Comparison of ENCODE assay signal across 26 mouse cellular contexts in the genomic region with DNA sequence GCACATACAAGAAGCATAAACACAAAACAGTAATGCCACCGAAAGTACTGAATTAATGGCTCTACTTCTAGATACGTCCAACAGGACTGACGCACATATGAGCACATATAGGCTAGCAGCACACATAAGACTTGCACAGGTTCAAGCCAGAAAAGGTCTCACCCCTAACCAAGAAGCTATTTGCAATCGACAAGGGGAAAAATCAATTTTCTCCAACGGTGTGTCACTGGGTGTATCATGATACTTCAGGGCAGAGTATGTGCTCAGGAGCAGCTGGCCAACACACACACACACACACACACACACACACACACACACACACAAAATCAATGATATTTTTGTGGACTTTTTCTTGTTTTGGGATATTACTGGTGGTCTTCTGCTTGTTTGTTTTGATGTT. TPM values are rescaled to one million over a fixed set of nuclear protein-coding genes. Genes with fewer than 3 reads are reported as not detected.
DNase-seq lines count a peak whose midpoint lies in the region; ATAC-seq and TF ChIP-seq lines count a peak whose summit lies in the region.
"Had no signal": no experiment of that assay in that cellular context is flagged by ENCODE, and none has a peak within 500 bp of the region (broad histone marks: within the 10 kb centered on the region; RNA-seq: fewer than 3 reads in every experiment).

No protein-coding gene starts in this region.

- TF ChIP-seq POLR2A in kidney, adult 2 months (IDR thresholded peaks at IDR 0.05; ENCODE audit: low read depth, low read length): no peak

- H3K4me3 ChIP-seq in erythroblast, embryonic 14.5 days (replicated peaks): peak overlapping the region; percentile 6
- no peak overlapping the region for H3K4me3 ChIP-seq in kidney, adult 2 months (ENCODE audit: insufficient read depth, low read depth, low read length)
- no peak overlapping the region for H3K4me3 ChIP-seq in kidney, embryonic 16.5 days (ENCODE audit: low read length)
- H3K4me3 ChIP-seq in midbrain, embryonic 11.5 days (ENCODE audit: low read depth, low read length): no peak overlapping the region
- H3K4me3 ChIP-seq in midbrain, embryonic 14.5 days (replicated peaks; ENCODE audit: low read depth, low read length): no peak overlapping the region
- H3K4me3 ChIP-seq in liver, postnatal 0 days (ENCODE audit: low read depth, low read length): no peak overlapping the region
- H3K4me3 ChIP-seq: embryonic facial prominence, embryonic 12.5 days; embryonic facial prominence, embryonic 15.5 days; forebrain, embryonic 10.5 days; forebrain, embryonic 13.5 days; heart, embryonic 12.5 days; heart, embryonic 15.5 days; hindbrain, embryonic 10.5 days; hindbrain, embryonic 13.5 days had no signal

- peaks cover 100% of the 10 kb centered on the region for H3K4me1 ChIP-seq in erythroblast, embryonic 14.5 days (ENCODE audit: control insufficient read depth)
- peaks cover 8% of the 10 kb centered on the region; the same call in 1 of the 2 replicates for H3K4me1 ChIP-seq in kidney, adult 2 months (ENCODE audit: control insufficient read depth, insufficient read depth, low read length)
- H3K4me1 ChIP-seq in kidney, embryonic 16.5 days (ENCODE audit: insufficient read depth, low read length): peaks cover 27% of the 10 kb centered on the region
- H3K4me1 ChIP-seq in midbrain, embryonic 11.5 days (ENCODE audit: control insufficient read depth, insufficient read depth, low read length): peaks cover 5% of the 10 kb centered on the region
- peaks cover 10% of the 10 kb centered on the region; the same call in 1 of the 2 replicates for H3K4me1 ChIP-seq in midbrain, embryonic 14.5 days (ENCODE audit: control insufficient read depth, insufficient read depth, low read length)
- H3K4me1 ChIP-seq in liver, postnatal 0 days (ENCODE audit: insufficient read depth): peaks cover 77% of the 10 kb centered on the region

- H3K9ac ChIP-seq in kidney, embryonic 16.5 days (replicated peaks; ENCODE audit: low read length): no peak overlapping the region
- H3K9ac ChIP-seq in midbrain, embryonic 11.5 days (ENCODE audit: low read length): no peak overlapping the region
- no peak overlapping the region for H3K9ac ChIP-seq in midbrain, embryonic 14.5 days (replicated peaks; ENCODE audit: low read length)
- H3K9ac ChIP-seq in liver, postnatal 0 days (replicated peaks): 0 out of 2 replicates have a peak overlapping the region, but pooled peaks have one; percentile 16
- H3K9ac ChIP-seq: embryonic facial prominence, embryonic 12.5 days; embryonic facial prominence, embryonic 15.5 days; forebrain, embryonic 13.5 days; heart, embryonic 12.5 days; heart, embryonic 15.5 days; hindbrain, embryonic 13.5 days had no signal

- no peak for ATAC-seq in erythroblast, adult 5-6 weeks (replicated peaks; ENCODE audit: low FRiP score, poor library complexity, severe bottlenecking)
- no peak for ATAC-seq in kidney, embryonic 16.5 days (ENCODE audit: low FRiP score, low TSS enrichment)
- no peak for ATAC-seq in midbrain, embryonic 11.5 days (ENCODE audit: low FRiP score)
- no peak for ATAC-seq in midbrain, embryonic 14.5 days (ENCODE audit: low FRiP score, low TSS enrichment)
- no peak for ATAC-seq in liver, postnatal 0 days
- ATAC-seq: forebrain, embryonic 13.5 days; forebrain, embryonic 16.5 days; inflammation-experienced regulatory T-cells, adult 6 months had no signal

- DNase-seq in kidney, adult 2 months: no peak
- DNase-seq in midbrain, embryonic 11.5 days (ENCODE audit: low spot score, missing footprints): peak; percentile 68
- no peak for DNase-seq in midbrain, embryonic 14.5 days
- no peak for DNase-seq in liver, postnatal 0 days
- no peak for DNase-seq in frontal cortex, postnatal 14 days (ENCODE audit: low spot score in 2 of 2)
- DNase-seq: adrenal gland, postnatal 10 days; adrenal gland, postnatal 36 days; cerebellum, adult 18-20 months; cerebellum, adult 9-10 months; cerebellum, postnatal 14 days; gastrocnemius, postnatal 25 days; heart, postnatal 10 days; heart, postnatal 36 days had no signal

- H3K36me3 ChIP-seq in erythroblast, embryonic 14.5 days (ENCODE audit: control insufficient read depth): peaks cover 82% of the 10 kb centered on the region
- H3K36me3 ChIP-seq in kidney, adult 2 months (ENCODE audit: control insufficient read depth, insufficient read depth, low read length): no peaks in the 10 kb centered on the region
- no peaks in the 10 kb centered on the region for H3K36me3 ChIP-seq in kidney, embryonic 16.5 days (ENCODE audit: insufficient read depth, low read length)
- no peaks in the 10 kb centered on the region for H3K36me3 ChIP-seq in midbrain, embryonic 11.5 days (ENCODE audit: control insufficient read depth, insufficient read depth, low read length)
- no peaks in the 10 kb centered on the region for H3K36me3 ChIP-seq in midbrain, embryonic 14.5 days (ENCODE audit: control insufficient read depth, insufficient read depth, low read length)
- peaks cover 7% of the 10 kb centered on the region; the same call in 1 of the 2 replicates for H3K36me3 ChIP-seq in liver, postnatal 0 days (replicated peaks; ENCODE audit: insufficient read depth, low read length)
- H3K36me3 ChIP-seq: embryonic facial prominence, embryonic 12.5 days; embryonic facial prominence, embryonic 15.5 days; forebrain, embryonic 10.5 days; heart, embryonic 15.5 days; hindbrain, embryonic 10.5 days; hindbrain, embryonic 13.5 days had no signal

- no peak for TF ChIP-seq CTCF in kidney, adult 2 months (conservative IDR thresholded peaks at IDR 0.05; ENCODE audit: insufficient read depth, insufficient read length, low read depth, low read length)
- TF ChIP-seq CTCF in liver, postnatal 0 days (IDR thresholded peaks at IDR 0.05; ENCODE audit: low read depth): no peak

- TF ChIP-seq EP300 in liver, postnatal 0 days (IDR thresholded peaks at IDR 0.05; ENCODE audit: low read depth): no peak

- no peak overlapping the region for H3K4me2 ChIP-seq in kidney, embryonic 16.5 days (replicated peaks; ENCODE audit: low read depth, low read length)
- H3K4me2 ChIP-seq in midbrain, embryonic 11.5 days: no peak overlapping the region
- H3K4me2 ChIP-seq in midbrain, embryonic 14.5 days (ENCODE audit: low read length): no peak overlapping the region
- H3K4me2 ChIP-seq in liver, postnatal 0 days (ENCODE audit: low read depth, low read length): peak overlapping the region; percentile 50
- H3K4me2 ChIP-seq: embryonic facial prominence, embryonic 12.5 days; embryonic facial prominence, embryonic 15.5 days; forebrain, embryonic 13.5 days; heart, embryonic 12.5 days; heart, embryonic 15.5 days; hindbrain, embryonic 13.5 days had no signal

- peak overlapping the region; percentile 61 for H3K27ac ChIP-seq in kidney, adult 2 months (ENCODE audit: insufficient read depth, low read depth, low read length)
- H3K27ac ChIP-seq in kidney, embryonic 16.5 days (ENCODE audit: low read length): no peak overlapping the region
- no peak overlapping the region for H3K27ac ChIP-seq in midbrain, embryonic 11.5 days (ENCODE audit: low read depth, low read length)
- no peak overlapping the region for H3K27ac ChIP-seq in midbrain, embryonic 14.5 days (replicated peaks; ENCODE audit: low read depth, low read length)
- H3K27ac ChIP-seq in liver, postnatal 0 days (ENCODE audit: low read depth): peak overlapping the region; percentile 98
- H3K27ac ChIP-seq: embryonic facial prominence, embryonic 12.5 days; embryonic facial prominence, embryonic 15.5 days; forebrain, embryonic 10.5 days; forebrain, embryonic 13.5 days; hindbrain, embryonic 10.5 days had no signal

- no peaks in the 10 kb centered on the region for H3K27me3 ChIP-seq in erythroblast, embryonic 14.5 days (ENCODE audit: control insufficient read depth)
- H3K27me3 ChIP-seq in kidney, adult 2 months (replicated peaks; ENCODE audit: control insufficient read depth, insufficient read depth, low read length): no peaks in the 10 kb centered on the region
- no peaks in the 10 kb centered on the region for H3K27me3 ChIP-seq in kidney, embryonic 16.5 days (ENCODE audit: insufficient read depth, low read length)
- H3K27me3 ChIP-seq in midbrain, embryonic 11.5 days (ENCODE audit: control insufficient read depth, insufficient read depth, low read length): no peaks in the 10 kb centered on the region
- H3K27me3 ChIP-seq in midbrain, embryonic 14.5 days (ENCODE audit: control insufficient read depth, insufficient read depth, low read length): no peaks in the 10 kb centered on the region
- H3K27me3 ChIP-seq in liver, postnatal 0 days (ENCODE audit: insufficient read depth, low read length): no peaks in the 10 kb centered on the region
- H3K27me3 ChIP-seq: embryonic facial prominence, embryonic 12.5 days; embryonic facial prominence, embryonic 15.5 days; forebrain, embryonic 13.5 days; heart, embryonic 12.5 days; heart, embryonic 15.5 days; hindbrain, embryonic 13.5 days had no signal

- 75% methylated on average over 5 of the region's 5 CpGs for WGBS in kidney, adult 2 months
- WGBS in kidney, embryonic 16.5 days: 88% methylated on average over 5 of the region's 5 CpGs
- 87% methylated on average over 5 of the region's 5 CpGs for WGBS in midbrain, embryonic 11.5 days
- 88% methylated on average over 5 of the region's 5 CpGs for WGBS in midbrain, embryonic 14.5 days
- WGBS in liver, postnatal 0 days (ENCODE audit: insufficient replicate concordance): 74% methylated on average over 5 of the region's 5 CpGs

- no peaks in the 10 kb centered on the region for H3K9me3 ChIP-seq in erythroblast, embryonic 14.5 days (ENCODE audit: control insufficient read depth, low read length)
- H3K9me3 ChIP-seq in kidney, embryonic 16.5 days (ENCODE audit: low read length): no peaks in the 10 kb centered on the region
- no peaks in the 10 kb centered on the region for H3K9me3 ChIP-seq in midbrain, embryonic 11.5 days (ENCODE audit: control insufficient read depth, low read length)
- no peaks in the 10 kb centered on the region for H3K9me3 ChIP-seq in midbrain, embryonic 14.5 days (ENCODE audit: control insufficient read depth, low read length)
- no peaks in the 10 kb centered on the region for H3K9me3 ChIP-seq in liver, postnatal 0 days (ENCODE audit: low read length)
- H3K9me3 ChIP-seq: embryonic facial prominence, embryonic 12.5 days; embryonic facial prominence, embryonic 15.5 days; forebrain, embryonic 10.5 days; forebrain, embryonic 13.5 days; heart, embryonic 12.5 days; heart, embryonic 15.5 days; hindbrain, embryonic 10.5 days; hindbrain, embryonic 13.5 days had no signal

RNA-seq across cellular contexts. Expression of gene Nt5c3, which starts 18.2 kb away (rescaled TPM):
- polyA plus RNA-seq in erythroblast, embryonic 14.5 days (2012): 21.3 and 22.9 TPM in 2 replicates
- total RNA-seq in erythroblast, adult 5-6 weeks (2015; ENCODE audit: low replicate concordance): 1,582 and 1,701 TPM in 2 replicates
- total RNA-seq in erythroblast, adult 5-6 weeks (2017; ENCODE audit: low replicate concordance): 1,564 and 2,163 TPM in 2 replicates
- polyA plus RNA-seq in kidney, adult 2 months (2012; rRNA removed): 13.3 and 15.1 TPM in 2 replicates
- polyA plus RNA-seq in kidney, embryonic 16.5 days (2015; fragmentation: Nextera tagmentation; extraction: Ambion mirVana): 65.2 and 67.9 TPM in 2 replicates
- polyA plus RNA-seq in midbrain, embryonic 11.5 days (2014; fragmentation: Nextera tagmentation; extraction: Ambion mirVana): 91.1 and 103 TPM in 2 replicates
- 198 and 204 TPM in 2 replicates for polyA plus RNA-seq in midbrain, embryonic 14.5 days (2014; fragmentation: Nextera tagmentation; extraction: Ambion mirVana)
- polyA plus RNA-seq in liver, postnatal 0 days (2015; fragmentation: Nextera tagmentation; extraction: Ambion mirVana): 113 and 127 TPM in 2 replicates

RNA-seq across cellular contexts. Expression of gene Vmn1r4, which starts 18.3 kb away (rescaled TPM):
- 0.02 TPM in 1 of 2 replicates, not detected in the other for polyA plus RNA-seq in erythroblast, embryonic 14.5 days (2012)
- total RNA-seq in erythroblast, adult 5-6 weeks (2015; ENCODE audit: low replicate concordance): 1.5 TPM in 1 of 2 replicates, not detected in the other
- total RNA-seq in erythroblast, adult 5-6 weeks (2017; ENCODE audit: low replicate concordance): 0.56 and 1.7 TPM in 2 replicates
- 0.14 and 0.15 TPM in 2 replicates for polyA plus RNA-seq in kidney, adult 2 months (2012; rRNA removed)
- polyA plus RNA-seq in kidney, embryonic 16.5 days (2015; fragmentation: Nextera tagmentation; extraction: Ambion mirVana): 0.36 and 0.39 TPM in 2 replicates
- 0.51 and 0.61 TPM in 2 replicates for polyA plus RNA-seq in midbrain, embryonic 11.5 days (2014; fragmentation: Nextera tagmentation; extraction: Ambion mirVana)
- polyA plus RNA-seq in midbrain, embryonic 14.5 days (2014; fragmentation: Nextera tagmentation; extraction: Ambion mirVana): 0.46 and 0.93 TPM in 2 replicates
- 0.25 and 0.26 TPM in 2 replicates for polyA plus RNA-seq in liver, postnatal 0 days (2015; fragmentation: Nextera tagmentation; extraction: Ambion mirVana)
- total RNA-seq: heart, postnatal 36 days had no signal
- polyA plus RNA-seq: inflammation-experienced regulatory T-cells, adult 6 months had no signal

Comparison
In these comparisons a context has a peak if more than half of its experiments do, and no peak if none do; other contexts are left out.
1. H3K27ac ChIP-seq: peak in kidney, adult 2 months (single experiment) and liver, postnatal 0 days (single experiment); none in kidney, embryonic 16.5 days (single experiment), midbrain, embryonic 11.5 days (single experiment) and midbrain, embryonic 14.5 days (single experiment).